Mouse (Mus musculus): ENCODE measurements at regions not wholly inside any gene's neighbourhood (a gene's known extent, or its start where the extent isn't known, plus 50 kb on each side); places are given as distances from the start of the nearest gene placed in this dataset.

DNA sequence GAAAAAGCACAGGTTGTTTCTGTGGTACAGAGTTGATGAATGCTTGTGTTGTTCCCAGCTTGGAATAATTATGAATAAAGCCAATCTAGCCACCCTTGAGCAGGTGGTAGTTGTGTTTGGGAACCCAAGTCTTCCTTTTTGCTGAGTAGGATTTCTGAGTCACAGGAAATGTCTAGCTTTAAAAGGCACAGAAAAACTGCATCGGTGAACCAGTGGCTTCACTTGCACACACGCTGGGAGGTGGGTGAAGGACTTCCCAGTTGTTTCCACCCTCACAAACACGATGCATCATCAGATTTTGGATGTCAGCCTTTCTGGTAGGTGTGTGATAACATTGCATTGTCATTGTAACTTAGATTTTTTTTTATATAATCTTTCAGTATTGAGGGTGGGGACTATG is 322.9 kb upstream of the Slco3a1 start:
- DNase-seq: no peak

DNA sequence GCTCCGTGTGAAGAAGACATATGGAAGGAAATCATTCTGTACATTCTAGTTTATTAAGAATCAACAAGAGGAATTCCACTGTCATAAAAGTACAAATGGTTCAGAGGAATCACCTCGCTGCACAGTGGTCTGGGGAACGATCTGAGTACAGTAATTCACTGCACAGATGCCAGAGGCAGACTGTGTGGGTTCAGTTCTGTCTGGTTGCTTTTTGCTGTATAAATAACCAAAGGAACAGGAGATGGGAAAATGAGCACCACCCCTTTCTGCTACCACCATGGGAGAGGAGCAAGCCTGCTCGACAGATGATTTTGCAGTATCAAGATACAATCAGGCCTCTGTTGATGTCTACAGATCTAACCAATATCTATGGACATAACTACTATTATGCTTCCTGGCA is 322.1 kb upstream of the Slco3a1 start:
- DNase-seq: no peak

- no peak for DNase-seq
Observed at GRCm38 (mm10) chr7:74870250-74870649, 315.7 kb upstream of the Slco3a1 start.

DNA sequence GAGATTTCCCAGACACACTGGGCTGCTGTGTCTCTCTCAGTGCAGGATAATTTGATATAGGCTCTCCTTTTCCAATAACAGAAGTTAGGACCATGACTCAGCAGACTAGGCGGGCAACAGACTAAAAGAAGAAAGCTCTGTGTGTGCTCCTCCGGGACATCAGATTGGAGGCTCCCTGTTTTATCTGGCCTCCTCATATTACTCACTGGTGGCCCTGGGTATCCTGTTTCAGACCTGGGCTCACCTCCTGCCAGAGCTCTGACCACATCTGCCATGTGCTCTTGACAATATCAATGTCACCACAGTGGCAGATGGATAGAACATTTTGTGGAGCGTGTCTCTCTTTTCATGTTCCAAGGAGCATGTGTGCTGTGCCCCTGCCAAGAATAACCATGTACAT is 308.1 kb upstream of the Slco3a1 start:
- DNase-seq: no peak

GRCm38 (mm10) chr7:74844306-74844929 is 289.8 kb upstream of the Slco3a1 start:
- DNase-seq: no peak

DNA sequence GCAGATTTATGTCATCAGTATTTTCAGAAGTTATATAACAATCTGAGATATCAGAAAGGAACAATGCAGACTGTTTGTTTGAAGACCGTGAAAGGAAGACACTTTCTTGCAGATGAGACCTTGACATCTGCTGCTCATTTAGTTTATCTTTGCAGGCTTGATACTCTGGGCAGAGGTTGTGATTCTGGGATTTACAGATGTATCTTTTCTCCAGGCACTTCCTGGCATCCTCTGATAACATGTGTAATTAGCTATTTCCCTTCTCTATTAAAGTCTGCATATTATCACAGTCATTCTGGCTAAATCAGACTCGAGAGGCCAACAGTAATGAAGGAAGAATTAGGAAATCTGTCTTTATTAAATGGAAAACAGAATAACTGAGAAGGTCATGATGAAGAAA is 268.7 kb upstream of the Slco3a1 start:
- no peak for DNase-seq

GRCm38 (mm10) chr7:74793241-74793640 is 238.7 kb upstream of the Slco3a1 start:
- no peak for DNase-seq

- DNase-seq: no peak
Observed at GRCm38 (mm10) chr7:74788696-74789095, 234.1 kb upstream of the Slco3a1 start.

DNA sequence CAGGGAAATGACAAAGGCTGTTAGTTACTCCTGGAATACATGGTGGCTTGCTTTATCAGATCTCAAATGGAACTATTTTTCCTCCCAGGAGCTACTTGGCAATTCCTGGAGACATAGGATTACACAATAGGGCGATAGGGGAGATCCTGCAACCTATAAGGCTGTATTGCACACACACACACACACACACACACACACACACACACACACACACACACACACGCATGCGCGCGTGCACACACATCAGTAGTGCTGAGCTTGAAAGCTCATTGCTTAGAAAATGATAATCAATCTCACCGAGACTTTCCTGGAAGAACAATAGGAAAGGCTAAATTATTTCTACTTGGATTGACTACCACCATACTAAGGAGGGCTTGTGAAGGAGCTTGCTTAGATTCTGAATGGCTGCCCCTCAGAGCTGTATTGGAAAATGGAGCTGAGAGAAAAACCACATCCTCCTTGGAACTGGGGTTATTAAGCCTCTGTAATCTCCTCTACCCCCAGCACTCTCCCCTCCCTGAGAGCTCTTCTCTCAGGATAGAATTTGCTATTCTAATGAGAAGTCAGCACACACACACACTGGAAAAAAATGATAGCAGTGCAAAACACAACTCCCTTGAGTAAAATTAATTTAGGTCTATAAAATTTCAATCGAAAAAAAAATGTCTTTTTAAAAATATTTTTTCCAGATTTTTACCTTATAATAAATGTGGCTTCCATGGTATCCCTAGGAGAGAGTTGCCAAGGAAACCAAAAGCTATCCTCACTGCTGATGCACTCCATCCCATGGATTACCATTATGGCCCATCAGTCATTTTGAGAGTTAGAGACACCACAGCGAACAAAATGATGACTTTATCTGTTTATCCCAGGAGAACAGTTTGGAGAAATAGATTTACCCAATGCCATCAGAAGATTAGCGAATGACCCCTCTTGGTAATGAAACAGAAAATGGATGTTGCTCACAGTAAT is 217.1 kb upstream of the Slco3a1 start:
- no peak for DNase-seq

GRCm38 (mm10) chr7:74766550-74766949 is 212.0 kb upstream of the Slco3a1 start:
- no peak for DNase-seq

- no peak for DNase-seq
Observed at GRCm38 (mm10) chr7:74757469-74757868, 202.9 kb upstream of the Slco3a1 start.

GRCm38 (mm10) chr7:74747704-74748103 is 193.1 kb upstream of the Slco3a1 start:
- no peak for DNase-seq

DNA sequence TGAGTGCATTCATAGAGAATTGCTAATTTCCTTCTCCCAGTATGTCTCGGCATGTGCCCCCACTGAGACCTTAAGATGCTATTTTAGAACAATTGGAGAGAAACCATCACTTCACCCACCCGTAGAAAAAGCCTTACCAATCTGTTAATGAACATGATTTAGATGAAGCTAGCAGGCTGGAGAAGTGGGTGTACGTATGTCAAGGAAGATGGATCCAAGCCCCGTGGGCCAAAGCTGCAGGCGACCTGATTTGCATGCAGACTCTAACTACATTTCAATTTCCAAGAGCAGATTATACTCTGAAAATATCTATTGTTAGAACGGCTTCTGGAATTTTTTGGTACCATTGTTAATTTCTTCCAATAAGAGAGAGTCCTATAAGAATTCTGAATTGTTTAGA is 180.4 kb upstream of the Slco3a1 start:
- DNase-seq: no peak

GRCm38 (mm10) chr7:74726324-74726991 is 171.9 kb upstream of the Slco3a1 start:
- no peak for DNase-seq

DNA sequence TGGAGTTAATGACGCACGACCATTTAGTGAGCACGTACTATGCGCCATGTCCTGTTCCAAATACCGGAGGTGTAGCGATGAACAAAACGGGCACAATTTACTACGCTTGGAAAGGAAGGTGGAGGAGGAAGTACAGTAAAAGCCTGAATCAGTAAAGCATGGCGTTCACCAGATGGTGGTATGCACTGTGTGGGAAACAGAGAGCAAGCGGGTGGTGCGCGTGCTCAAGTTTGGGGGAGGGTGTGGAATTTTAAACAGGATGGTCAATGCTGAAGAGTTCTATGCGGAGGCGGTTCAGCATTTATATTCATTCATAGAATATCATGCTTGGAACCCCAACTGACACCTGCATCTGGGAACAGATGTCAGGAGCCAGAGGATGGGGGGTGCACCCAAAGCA is 164.7 kb upstream of the Slco3a1 start:
- no peak for DNase-seq

- DNase-seq: no peak
Observed at GRCm38 (mm10) chr7:74709993-74710581, 155.5 kb upstream of the Slco3a1 start.

- no peak for DNase-seq
Observed at GRCm38 (mm10) chr7:74709006-74709405, 154.4 kb upstream of the Slco3a1 start.

- DNase-seq: no peak
Observed at GRCm38 (mm10) chr7:74703533-74703932, 149.0 kb upstream of the Slco3a1 start.

DNA sequence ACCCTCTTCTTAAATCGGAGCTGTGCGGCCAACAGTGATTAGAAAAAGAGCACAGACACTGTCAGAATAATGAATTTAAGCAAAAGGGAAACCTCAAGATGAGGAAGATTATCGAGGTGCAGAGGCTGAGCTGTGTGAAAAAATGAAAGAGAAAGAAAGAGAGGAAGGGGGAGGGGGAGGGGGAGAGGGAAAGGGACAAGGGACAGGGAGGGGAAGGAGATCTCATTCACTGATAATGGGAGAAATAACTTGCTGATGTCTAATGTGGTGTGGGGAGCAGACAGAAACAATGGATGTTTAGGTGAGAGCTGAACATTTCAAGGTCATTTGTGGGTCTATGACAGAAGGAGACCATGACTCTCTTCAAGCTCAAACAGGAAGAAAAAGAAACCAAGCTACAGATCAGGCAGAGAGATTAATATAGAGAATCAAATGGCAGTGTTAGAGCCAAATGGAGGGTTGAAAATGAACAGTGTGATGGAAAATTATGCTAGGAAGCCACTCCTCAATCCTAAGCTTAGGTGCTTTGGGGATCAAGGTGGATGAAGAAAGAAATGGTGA is 143.3 kb upstream of the Slco3a1 start:
- DNase-seq: no peak

DNA sequence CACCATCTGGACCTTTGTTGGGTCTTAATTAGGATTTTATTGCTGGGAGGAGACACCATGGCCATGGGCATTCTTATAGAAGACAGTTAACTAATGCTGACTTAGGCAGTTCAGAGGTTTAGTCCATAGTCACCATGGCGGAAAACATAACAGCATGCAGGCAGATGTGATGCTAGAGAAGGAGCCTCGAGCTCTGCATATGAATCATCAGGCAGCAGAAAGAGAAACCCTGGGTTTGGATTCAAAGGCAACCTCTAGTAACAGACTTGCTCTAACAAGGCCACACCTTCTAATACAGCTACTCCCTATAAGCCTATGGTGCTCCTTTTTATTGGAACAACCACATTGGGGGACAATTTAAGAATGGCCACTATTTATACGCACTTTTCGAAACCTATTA is 141.7 kb upstream of the Slco3a1 start:
- DNase-seq: no peak

DNA sequence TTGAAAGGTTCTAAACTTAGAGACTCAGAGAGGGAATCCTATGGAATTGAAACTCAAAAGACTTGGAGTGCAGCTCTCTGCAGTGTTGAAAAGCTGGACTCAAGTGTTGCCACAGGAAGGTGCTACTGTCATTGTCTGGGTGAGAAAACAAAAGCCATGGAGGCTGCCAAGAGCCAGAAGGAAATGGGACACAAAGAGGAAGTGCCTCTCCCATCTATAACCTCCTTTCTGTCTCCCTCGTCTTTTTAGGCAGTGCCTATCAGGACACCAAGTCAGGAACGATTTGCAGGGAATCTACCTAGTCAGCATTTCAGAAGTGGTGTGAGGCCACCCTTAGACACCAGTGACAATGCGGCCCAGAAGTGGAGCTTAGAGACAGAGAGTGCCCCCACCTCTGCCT is 138.5 kb upstream of the Slco3a1 start:
- no peak for DNase-seq

GRCm38 (mm10) chr7:74690706-74691105 is 136.1 kb upstream of the Slco3a1 start:
- peak; percentile 34 for DNase-seq

GRCm38 (mm10) chr7:74688116-74688702 is 133.6 kb upstream of the Slco3a1 start:
- no peak for DNase-seq

Data from thymus, postnatal 4 days (tissue).